Mouse (Mus musculus) midbrain, embryonic 11.5 days (tissue): ENCODE measurements around the gene Bmp3. TPM values are rescaled to one million over a fixed set of nuclear protein-coding genes. Genes with fewer than 3 reads are reported as not detected.

ENCODE experiments used
- ATAC-seq: fragments of 200-750 bp; cut with Nextera tagmentation; 2 replicates; pipeline ENCODE4 v1.8.0; 2017; ENCODE audit warnings: moderate TSS enrichment, moderate library complexity; ENCODE audit not compliant: low FRiP score
- DNase-seq: peaks from one replicate; pipeline ENCODE4 v3.0.0; 2015; ENCODE audit warnings: low spot score; ENCODE audit errors: missing footprints
- H3K27ac ChIP-seq: fragments of 300-500 bp; sonication (generic); 2 replicates; pipeline ENCODE4 v1.5.1; 2014; ENCODE audit warnings: low read depth, low read length
- H3K27me3 ChIP-seq: fragments of 300-500 bp; sonication (generic); 2 replicates; pipeline ENCODE4 v1.6.1; 2014; ENCODE audit warnings: mild to moderate bottlenecking, low read length, moderate library complexity, mixed read lengths; ENCODE audit not compliant: control insufficient read depth, insufficient read depth
- H3K36me3 ChIP-seq: fragments of 300-500 bp; sonication (generic); 2 replicates; pipeline ENCODE4 v1.6.1; 2014; ENCODE audit warnings: mild to moderate bottlenecking, low read length, moderate library complexity, mixed read lengths; ENCODE audit not compliant: control insufficient read depth, insufficient read depth
- H3K4me1 ChIP-seq: fragments of 300-500 bp; sonication (generic); 2 replicates; pipeline ENCODE4 v1.6.1; 2014; ENCODE audit warnings: low read length; ENCODE audit not compliant: control insufficient read depth, insufficient read depth
- H3K4me2 ChIP-seq: fragments of 300-500 bp; sonication (generic); 2 replicates; pipeline ENCODE4 v1.6.1; 2014; ENCODE audit warnings: mild to moderate bottlenecking, moderate library complexity
- H3K4me3 ChIP-seq: fragments of 300-500 bp; sonication (generic); 2 replicates; pipeline ENCODE4 v1.5.1; 2014; ENCODE audit warnings: low read depth, low read length
- H3K9ac ChIP-seq: fragments of 300-500 bp; sonication (generic); 2 replicates; pipeline ENCODE4 v1.6.1; 2014; ENCODE audit warnings: low read length
- H3K9me3 ChIP-seq: fragments of 300-500 bp; sonication (generic); 2 replicates; pipeline ENCODE4 v1.6.1; 2016; ENCODE audit warnings: low read length; ENCODE audit not compliant: control insufficient read depth
- WGBS: fragments of 180-500 bp; shearing (Covaris S2); extraction: QIAGEN DNeasy Blood & Tissue Kit; methylation state at CpG from one replicate; pipeline ENCODE4 v1.1.7; 2014; 5-methylcytosine and 5-hydroxymethylcytosine counted together
- polyA plus RNA-seq: library from polyadenylated mRNA; unstranded; fragments of >200 nt; fragmentation: Nextera tagmentation; extraction: Ambion mirVana; gene quantifications from 2 replicates; pipeline ENCODE4 v1.2.1, GENCODE M21; 2014

Gene Bmp3
- polyA plus RNA-seq, 1 experiment from 2014 or later, result 0.67 TPM

DNA sequence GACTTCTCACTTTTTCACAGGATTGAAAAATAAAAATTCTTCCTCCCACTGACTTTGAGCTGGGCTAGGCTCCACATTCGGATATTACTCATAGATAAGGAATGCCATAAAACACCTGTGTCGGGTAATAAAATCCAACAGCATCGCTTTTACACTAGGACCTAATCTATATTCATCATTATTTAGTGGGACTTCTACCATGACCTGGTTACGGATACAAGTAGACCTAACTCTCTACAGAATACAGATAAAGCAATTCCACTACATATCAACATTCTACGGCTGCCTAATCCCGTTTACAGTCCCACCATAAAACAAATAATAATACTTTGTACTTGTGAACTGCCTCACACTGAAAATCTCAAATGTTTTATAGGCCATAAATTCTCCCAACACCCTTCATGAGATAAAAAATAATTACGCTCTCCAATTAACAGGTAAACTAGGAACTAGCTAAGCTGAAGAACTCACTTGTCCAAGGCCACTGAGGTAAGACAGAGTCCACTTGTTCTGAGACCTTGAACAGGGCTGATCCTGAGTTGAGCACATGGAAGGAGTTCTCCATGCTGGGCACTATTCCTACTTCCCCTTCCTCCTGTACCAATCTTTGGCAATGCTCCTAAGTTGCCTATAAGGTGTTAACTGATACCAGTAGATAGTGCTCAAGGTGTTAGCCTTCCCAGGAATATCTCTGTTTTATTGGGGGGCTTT lies 11.5 kb upstream of the Bmp3 start:
- 91% methylated on average over 7 of the region's 7 CpGs for WGBS
- Histone ChIP-seq H3K27ac (no peak overlapping the region), H3K36me3 (no peaks in the 10 kb centered on the region), H3K9me3 (no peaks in the 10 kb centered on the region), H3K4me1 (no peaks in the 10 kb centered on the region), H3K9ac (no peak overlapping the region), H3K4me2 (no peak overlapping the region), H3K27me3 (no peaks in the 10 kb centered on the region), H3K4me3 (no peak overlapping the region)
- ATAC-seq (no peak), DNase-seq (no peak)

- Histone ChIP-seq H3K27ac (no peak overlapping the region), H3K9me3 (no peaks in the 10 kb centered on the region), H3K4me3 (no peak overlapping the region), H3K36me3 (no peaks in the 10 kb centered on the region), H3K9ac (no peak overlapping the region), H3K4me2 (no peak overlapping the region), H3K4me1 (no peaks in the 10 kb centered on the region), H3K27me3 (no peaks in the 10 kb centered on the region)
- DNase-seq, result no peak
- ATAC-seq, result no peak
- WGBS, result 84% methylated on average over 1 of the region's 1 CpGs
Measured at GRCm38 (mm10) chr5:98844664-98845063, 9.6 kb upstream of the Bmp3 start.

GRCm38 (mm10) chr5:98854627-98855564 lies 681 bp downstream of the Bmp3 start:
- WGBS, result under 1% methylated on average over 73 of the region's 75 CpGs
- Histone ChIP-seq H3K27me3 (peaks cover 27% of the 10 kb centered on the region), H3K4me2 (peak overlapping the region; percentile 99), H3K27ac (no peak overlapping the region), H3K9me3 (no peaks in the 10 kb centered on the region), H3K36me3 (no peaks in the 10 kb centered on the region), H3K9ac (peak overlapping the region; percentile 55), H3K4me3 (peak overlapping the region; percentile 61), H3K4me1 (peaks cover 4% of the 10 kb centered on the region)
- DNase-seq (peak; percentile 94), ATAC-seq (peak; percentile 80)

- no peak overlapping the region for H3K27ac ChIP-seq
- no peaks in the 10 kb centered on the region for H3K9me3 ChIP-seq
- H3K4me1 ChIP-seq, result peaks cover 4% of the 10 kb centered on the region
- ATAC-seq (no peak), DNase-seq (no peak)
- 13% methylated on average over 12 of the region's 12 CpGs for WGBS
- peak overlapping the region; percentile 61 for H3K4me3 ChIP-seq
- H3K27me3 ChIP-seq, result peaks cover 27% of the 10 kb centered on the region
- no peak overlapping the region for H3K9ac ChIP-seq
- H3K36me3 ChIP-seq, result no peaks in the 10 kb centered on the region
- H3K4me2 ChIP-seq, result peak overlapping the region; percentile 99
Measured at GRCm38 (mm10) chr5:98855741-98856140, 1.5 kb downstream of the Bmp3 start.

GRCm38 (mm10) chr5:98856356-98856755 lies 2.1 kb downstream of the Bmp3 start:
- Histone ChIP-seq H3K36me3 (no peaks in the 10 kb centered on the region), H3K4me3 (no peak overlapping the region), H3K4me1 (peaks cover 4% of the 10 kb centered on the region), H3K9me3 (no peaks in the 10 kb centered on the region), H3K27me3 (peaks cover 27% of the 10 kb centered on the region), H3K9ac (no peak overlapping the region), H3K4me2 (no peak overlapping the region), H3K27ac (no peak overlapping the region)
- WGBS, result 74% methylated on average over 7 of the region's 7 CpGs
- no peak for ATAC-seq
- DNase-seq, result no peak

DNA sequence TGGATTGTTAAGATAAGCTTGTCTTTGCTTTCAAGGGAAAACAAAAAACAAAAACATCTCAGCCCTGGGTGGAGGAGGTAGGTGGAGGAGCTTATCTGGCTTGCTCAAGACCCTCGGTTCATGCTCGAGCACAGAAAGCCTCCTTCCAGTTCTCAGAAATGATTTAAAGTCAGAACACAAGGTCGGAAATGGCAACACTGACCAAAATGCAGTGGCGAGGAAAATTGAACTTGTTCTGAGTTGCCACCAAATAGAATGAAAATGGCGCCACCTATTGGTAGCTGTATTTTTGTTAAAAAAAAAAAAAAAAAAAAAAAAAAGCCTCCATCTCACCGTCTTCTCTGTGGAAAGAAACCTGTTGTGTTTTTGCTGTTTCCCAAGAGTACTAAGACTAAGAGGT lies 9.7 kb downstream of the Bmp3 start:
- DNase-seq (peak; percentile 90), ATAC-seq (no peak)
- H3K4me2 ChIP-seq, result 0 out of 2 replicates have a peak overlapping the region, but pooled peaks have one; percentile 17
- no peak overlapping the region for H3K4me3 ChIP-seq
- H3K27me3 ChIP-seq, result no peaks in the 10 kb centered on the region; the same call in 1 of the 2 replicates
- WGBS, result 6% methylated on average over 6 of the region's 6 CpGs
- no peaks in the 10 kb centered on the region for H3K9me3 ChIP-seq
- no peak overlapping the region for H3K9ac ChIP-seq
- peaks cover 2% of the 10 kb centered on the region; the same call in 1 of the 2 replicates for H3K4me1 ChIP-seq
- no peaks in the 10 kb centered on the region for H3K36me3 ChIP-seq
- no peak overlapping the region for H3K27ac ChIP-seq

DNA sequence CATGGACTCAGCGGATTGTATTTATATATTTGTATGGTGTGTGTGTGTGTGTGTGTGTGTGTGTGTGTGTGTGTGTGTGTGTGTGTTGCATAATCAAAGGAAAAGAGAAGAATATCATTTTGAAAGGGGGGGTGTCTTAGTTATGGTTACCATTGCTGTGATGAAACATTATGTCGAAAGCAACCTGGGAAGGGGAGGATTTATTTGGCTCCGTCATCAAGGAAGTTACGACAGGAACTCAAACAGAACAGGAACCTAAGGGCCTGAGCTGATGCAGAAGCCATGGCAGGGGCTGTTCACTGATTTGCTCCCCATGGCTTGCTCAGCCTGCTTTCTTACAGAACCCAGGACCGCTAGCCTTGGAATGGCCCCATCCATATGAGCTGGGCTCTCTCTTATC lies 10.9 kb downstream of the Bmp3 start:
- Histone ChIP-seq H3K9ac (no peak overlapping the region), H3K27me3 (no peaks in the 10 kb centered on the region; the same call in 1 of the 2 replicates), H3K9me3 (no peaks in the 10 kb centered on the region), H3K36me3 (no peaks in the 10 kb centered on the region), H3K4me2 (no peak overlapping the region), H3K4me1 (peaks cover 2% of the 10 kb centered on the region; the same call in 1 of the 2 replicates), H3K4me3 (no peak overlapping the region), H3K27ac (no peak overlapping the region)
- WGBS, result 91% methylated on average over 5 of the region's 5 CpGs
- ATAC-seq (no peak), DNase-seq (no peak)

GRCm38 (mm10) chr5:98876056-98876455 lies 21.8 kb downstream of the Bmp3 start:
- 73% methylated on average over 5 of the region's 5 CpGs for WGBS
- no peak for ATAC-seq
- no peak for DNase-seq

GRCm38 (mm10) chr5:98878891-98879290 lies 24.7 kb downstream of the Bmp3 start:
- Histone ChIP-seq H3K36me3 (no peaks in the 10 kb centered on the region), H3K4me3 (no peak overlapping the region), H3K9ac (no peak overlapping the region), H3K4me2 (no peak overlapping the region), H3K4me1 (no peaks in the 10 kb centered on the region), H3K27me3 (no peaks in the 10 kb centered on the region), H3K9me3 (no peaks in the 10 kb centered on the region), H3K27ac (no peak overlapping the region)
- ATAC-seq (peak; percentile 35; the same call in 1 of the 2 replicates), DNase-seq (peak; percentile 93)

More at GRCm38 (mm10) chr5:98876056-98876455, 21.8 kb downstream of the Bmp3 start:
- no peak overlapping the region for H3K9ac ChIP-seq
- H3K36me3 ChIP-seq, result no peaks in the 10 kb centered on the region
- H3K27me3 ChIP-seq, result no peaks in the 10 kb centered on the region
- H3K9me3 ChIP-seq, result no peaks in the 10 kb centered on the region
- no peak overlapping the region for H3K4me3 ChIP-seq
- H3K4me1 ChIP-seq, result no peaks in the 10 kb centered on the region
- no peak overlapping the region for H3K27ac ChIP-seq
- H3K4me2 ChIP-seq, result no peak overlapping the region
